Mouse (Mus musculus): ENCODE measurements around the gene Cox10. TPM values are rescaled to one million over a fixed set of nuclear protein-coding genes. Genes with fewer than 3 reads are reported as not detected.

Cox10 gene
- total and polyA plus RNA-seq, 2 experiments from 2014 or later = 21.5 to 36.4 TPM

DNA sequence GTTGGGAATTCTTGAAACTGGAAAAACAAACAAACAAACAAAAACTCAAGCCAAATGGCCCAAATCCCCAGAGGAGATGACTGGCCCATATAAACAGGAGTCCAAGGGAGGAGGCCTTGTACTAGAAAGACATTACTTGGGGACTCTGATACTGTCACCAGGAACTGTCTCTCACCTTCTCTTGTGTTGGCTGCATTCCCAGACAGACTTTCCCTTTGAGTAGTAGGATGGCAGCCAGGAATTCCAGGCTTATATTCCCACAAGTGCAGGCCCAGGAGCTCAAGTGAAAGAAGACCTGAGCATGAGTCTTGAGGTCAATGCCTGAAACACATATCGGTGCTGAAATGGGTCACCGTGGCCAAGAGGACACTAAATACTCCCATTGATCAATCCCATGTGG lies 132.2 kb downstream of the Cox10 start:
- Histone ChIP-seq H3K36me3 (ENCODE audit: insufficient read depth, low read length) (no peaks in the 10 kb centered on the region), H3K4me2 (ENCODE audit: low read depth, low read length, poor library complexity, severe bottlenecking) (no peak overlapping the region), H3K9me3 (ENCODE audit: low read length) (no peaks in the 10 kb centered on the region), H3K4me1 (ENCODE audit: insufficient read depth, low read length) (0 out of 2 replicates have a peak, but pooled peaks cover 2% of the 10 kb centered on the region), H3K27me3 (ENCODE audit: insufficient read depth, low read length) (no peaks in the 10 kb centered on the region), H3K4me3 (ENCODE audit: low read depth, low read length) (no peak overlapping the region), H3K27ac (ENCODE audit: low read depth, low read length) (no peak overlapping the region), H3K9ac (replicated peaks; ENCODE audit: low read length, poor library complexity, severe bottlenecking) (no peak overlapping the region)
- no peak for ATAC-seq (ENCODE audit: low FRiP score)
- no peak for DNase-seq (ENCODE audit: low spot score)
- no peak for TF ChIP-seq CTCF (IDR thresholded peaks at IDR 0.05)
- WGBS = 90% methylated on average over 2 of the region's 2 CpGs

DNA sequence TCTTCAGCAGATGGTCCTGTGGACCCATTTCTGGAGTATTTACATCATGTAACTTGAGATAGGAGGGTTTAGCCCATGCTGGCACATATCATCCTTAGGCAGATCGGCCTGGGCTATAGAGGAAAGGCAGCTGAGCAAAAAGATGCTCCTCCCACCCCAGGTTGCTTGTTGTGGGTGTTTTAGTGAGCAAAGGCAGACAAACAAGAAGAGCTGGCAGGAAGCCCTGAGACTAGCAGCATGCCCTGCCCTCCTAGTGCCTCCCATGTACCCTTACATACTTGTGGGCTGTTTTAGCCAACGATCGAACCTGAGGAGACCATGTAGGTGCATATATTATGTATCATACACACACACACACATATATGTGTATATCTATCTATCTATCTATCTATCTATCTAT lies 135.3 kb downstream of the Cox10 start:
- WGBS = 93% methylated on average over 3 of the region's 3 CpGs
- DNase-seq (ENCODE audit: low spot score) (no peak), ATAC-seq (ENCODE audit: low FRiP score) (no peak)
- no peak overlapping the region for H3K9ac ChIP-seq (replicated peaks; ENCODE audit: low read length, poor library complexity, severe bottlenecking)
- H3K9me3 ChIP-seq (ENCODE audit: low read length) = no peaks in the 10 kb centered on the region
- H3K4me2 ChIP-seq (ENCODE audit: low read depth, low read length, poor library complexity, severe bottlenecking) = no peak overlapping the region
- no peak overlapping the region for H3K4me3 ChIP-seq (ENCODE audit: low read depth, low read length)
- no peaks in the 10 kb centered on the region for H3K4me1 ChIP-seq (ENCODE audit: insufficient read depth, low read length)
- TF ChIP-seq CTCF (IDR thresholded peaks at IDR 0.05) = no peak
- H3K27ac ChIP-seq (ENCODE audit: low read depth, low read length) = no peak overlapping the region
- no peaks in the 10 kb centered on the region for H3K36me3 ChIP-seq (ENCODE audit: insufficient read depth, low read length)
- H3K27me3 ChIP-seq (ENCODE audit: insufficient read depth, low read length) = no peaks in the 10 kb centered on the region

DNA sequence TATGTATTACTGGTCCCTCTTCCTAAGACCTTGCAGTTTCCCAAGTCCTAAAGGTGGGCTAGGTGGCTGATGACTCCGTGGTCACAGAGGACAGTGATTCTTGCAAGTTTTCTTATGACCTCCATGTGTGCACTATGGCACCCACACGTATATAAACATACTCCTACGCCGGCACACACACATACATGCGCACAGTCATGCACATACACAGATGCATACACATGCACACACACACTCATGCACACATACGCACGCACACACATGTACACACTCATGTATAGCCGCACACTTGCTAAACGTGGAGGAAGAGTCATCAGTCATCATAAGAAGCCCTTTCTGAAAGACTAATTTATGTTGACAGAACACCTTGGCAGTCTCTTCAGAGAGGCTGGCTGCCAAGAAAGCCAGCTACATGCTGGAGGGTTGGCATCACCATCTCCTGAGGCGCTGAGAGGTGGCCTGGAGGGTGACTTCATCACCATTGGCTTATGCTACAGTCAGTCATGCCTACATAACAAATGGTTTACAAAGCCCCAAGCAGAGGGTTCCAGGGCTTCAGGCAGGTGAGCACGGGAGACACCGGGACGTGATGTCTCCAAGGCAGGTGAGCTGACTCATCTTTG lies 135.9 kb downstream of the Cox10 start:
- DNase-seq (ENCODE audit: low spot score) = no peak
- TF ChIP-seq CTCF (IDR thresholded peaks at IDR 0.05) = no peak
- 95% methylated on average over 13 of the region's 13 CpGs for WGBS

DNA sequence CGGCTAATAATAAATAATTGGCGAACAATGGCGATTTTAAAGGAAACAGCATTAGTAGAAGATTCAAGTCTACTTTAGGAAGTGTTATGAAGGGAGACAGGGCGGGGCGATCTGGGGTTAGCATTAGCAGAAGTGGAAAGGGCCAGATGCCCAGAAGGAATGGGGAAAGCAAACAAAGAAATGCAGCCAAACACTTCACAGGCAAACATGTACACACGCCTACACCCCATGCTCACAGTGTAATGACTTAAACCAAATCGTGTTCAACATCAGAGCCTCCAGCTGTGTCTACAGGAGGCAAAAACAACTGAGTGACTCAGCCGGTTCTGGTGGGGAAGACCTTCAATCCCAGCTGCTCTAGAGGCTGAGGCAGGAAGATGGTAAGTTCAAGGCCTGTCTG lies 137.1 kb downstream of the Cox10 start:
- Histone ChIP-seq H3K27ac (ENCODE audit: low read depth, low read length) (no peak overlapping the region), H3K36me3 (ENCODE audit: insufficient read depth, low read length) (no peaks in the 10 kb centered on the region), H3K4me1 (ENCODE audit: insufficient read depth, low read length) (no peaks in the 10 kb centered on the region), H3K27me3 (ENCODE audit: insufficient read depth, low read length) (no peaks in the 10 kb centered on the region), H3K4me2 (ENCODE audit: low read depth, low read length, poor library complexity, severe bottlenecking) (no peak overlapping the region), H3K9ac (replicated peaks; ENCODE audit: low read length, poor library complexity, severe bottlenecking) (no peak overlapping the region), H3K4me3 (ENCODE audit: low read depth, low read length) (no peak overlapping the region), H3K9me3 (ENCODE audit: low read length) (no peaks in the 10 kb centered on the region)
- no peak for TF ChIP-seq CTCF (IDR thresholded peaks at IDR 0.05)
- no peak for DNase-seq (ENCODE audit: low spot score)
- ATAC-seq (ENCODE audit: low FRiP score) = no peak
- 84% methylated on average over 8 of the region's 8 CpGs for WGBS

More for the DNA sequence above, 135.9 kb downstream of the Cox10 start:
- Histone ChIP-seq H3K9ac (replicated peaks; ENCODE audit: low read length, poor library complexity, severe bottlenecking) (no peak overlapping the region), H3K9me3 (ENCODE audit: low read length) (no peaks in the 10 kb centered on the region), H3K4me3 (ENCODE audit: low read depth, low read length) (no peak overlapping the region), H3K27ac (ENCODE audit: low read depth, low read length) (no peak overlapping the region), H3K27me3 (ENCODE audit: insufficient read depth, low read length) (no peaks in the 10 kb centered on the region), H3K36me3 (ENCODE audit: insufficient read depth, low read length) (no peaks in the 10 kb centered on the region), H3K4me2 (ENCODE audit: low read depth, low read length, poor library complexity, severe bottlenecking) (no peak overlapping the region), H3K4me1 (ENCODE audit: insufficient read depth, low read length) (no peaks in the 10 kb centered on the region)
- ATAC-seq (ENCODE audit: low FRiP score) = no peak

DNA sequence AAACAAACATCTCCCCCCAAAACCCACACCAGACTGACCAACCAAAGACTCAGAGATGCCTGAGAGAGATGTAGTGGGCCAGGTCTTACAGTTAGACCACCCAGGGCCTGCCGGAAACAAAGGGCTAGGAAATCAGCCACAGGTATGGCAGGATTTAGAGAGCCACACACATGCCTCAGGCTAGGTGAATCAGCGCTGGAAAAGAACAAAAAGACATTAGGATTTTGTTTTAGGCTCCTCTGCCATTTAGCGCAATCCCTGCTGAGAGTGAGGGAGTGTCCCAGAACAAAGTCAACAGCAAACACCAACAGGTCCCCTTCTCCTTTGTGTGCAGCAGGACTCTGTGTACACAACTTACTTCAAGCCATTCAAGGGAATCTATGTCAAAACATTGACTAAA lies 142.6 kb downstream of the Cox10 start:
- H3K9ac ChIP-seq (replicated peaks; ENCODE audit: low read length, poor library complexity, severe bottlenecking) = no peak overlapping the region
- 43% methylated on average over 3 of the region's 3 CpGs for WGBS

DNA sequence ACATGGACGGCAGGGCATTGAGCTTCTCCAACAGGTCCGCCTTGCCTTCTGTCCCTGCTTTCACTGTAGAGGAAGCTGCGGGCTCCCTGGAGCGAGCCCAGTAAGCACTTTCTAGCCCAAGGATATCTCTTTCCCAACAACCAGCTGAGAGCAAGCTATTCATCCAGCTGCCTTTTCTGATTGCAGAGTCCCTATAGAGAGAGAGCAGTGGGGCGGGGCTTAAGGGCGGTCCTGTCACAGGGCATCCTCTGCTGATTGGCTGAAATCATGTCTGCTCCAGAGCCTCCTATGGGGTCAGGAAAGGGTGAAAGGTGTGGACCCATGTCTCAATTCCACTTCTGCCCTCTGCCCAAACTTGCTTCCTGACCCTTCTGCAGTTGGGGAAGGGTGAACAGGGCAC lies 152.4 kb downstream of the Cox10 start:
- ATAC-seq (ENCODE audit: low FRiP score) (no peak), DNase-seq (ENCODE audit: low spot score) (no peak)
- WGBS = 82% methylated on average over 6 of the region's 6 CpGs
- no peak overlapping the region for H3K9ac ChIP-seq (replicated peaks; ENCODE audit: low read length, poor library complexity, severe bottlenecking)
- H3K9me3 ChIP-seq (ENCODE audit: low read length) = no peaks in the 10 kb centered on the region
- no peak for TF ChIP-seq CTCF (IDR thresholded peaks at IDR 0.05)
- peaks cover 22% of the 10 kb centered on the region for H3K27me3 ChIP-seq (ENCODE audit: insufficient read depth, low read length)
- no peaks in the 10 kb centered on the region for H3K36me3 ChIP-seq (ENCODE audit: insufficient read depth, low read length)
- peaks cover 10% of the 10 kb centered on the region; the same call in 1 of the 2 replicates for H3K4me1 ChIP-seq (ENCODE audit: insufficient read depth, low read length)
- H3K4me2 ChIP-seq (ENCODE audit: low read depth, low read length, poor library complexity, severe bottlenecking) = no peak overlapping the region
- H3K4me3 ChIP-seq (ENCODE audit: low read depth, low read length) = no peak overlapping the region
- no peak overlapping the region for H3K27ac ChIP-seq (ENCODE audit: low read depth, low read length)

More for the DNA sequence above, 142.6 kb downstream of the Cox10 start:
- no peaks in the 10 kb centered on the region for H3K36me3 ChIP-seq (ENCODE audit: insufficient read depth, low read length)
- H3K9me3 ChIP-seq (ENCODE audit: low read length) = no peaks in the 10 kb centered on the region
- H3K27ac ChIP-seq (ENCODE audit: low read depth, low read length) = no peak overlapping the region
- TF ChIP-seq CTCF (IDR thresholded peaks at IDR 0.05) = no peak
- ATAC-seq (ENCODE audit: low FRiP score) (no peak), DNase-seq (ENCODE audit: low spot score) (no peak)
- H3K4me2 ChIP-seq (ENCODE audit: low read depth, low read length, poor library complexity, severe bottlenecking) = no peak overlapping the region
- H3K27me3 ChIP-seq (ENCODE audit: insufficient read depth, low read length) = no peaks in the 10 kb centered on the region
- no peaks in the 10 kb centered on the region for H3K4me1 ChIP-seq (ENCODE audit: insufficient read depth, low read length)
- H3K4me3 ChIP-seq (ENCODE audit: low read depth, low read length) = no peak overlapping the region

Data from midbrain, postnatal 0 days (tissue).